Mouse (Mus musculus) liver, adult 2 months (tissue): ENCODE results near the gene Pih1d1. TPM values are rescaled to one million over a fixed set of nuclear protein-coding genes. Genes with fewer than 3 reads are reported as not detected.

Experiments
- DNase-seq: peaks from one replicate; pipeline ENCODE4 v3.0.0-alpha.2; 2011; ENCODE audit warnings: low read depth, low spot score; ENCODE audit errors: extremely low read depth
- H3K27ac ChIP-seq: fragments of 200-500 bp; replicated peaks from 2 replicates; pipeline ENCODE4 v1.5.1; 2012; ENCODE audit warnings: low read depth, mild to moderate bottlenecking, control low read depth, inconsistent platforms, low read length; ENCODE audit not compliant: insufficient read depth
- H3K27me3 ChIP-seq: fragments of 200-500 bp; 2 replicates; pipeline ENCODE4 v1.6.1; 2012; ENCODE audit warnings: mild to moderate bottlenecking, moderate library complexity, low read length, inconsistent platforms; ENCODE audit not compliant: control insufficient read depth, insufficient read depth
- H3K36me3 ChIP-seq: fragments of 200-500 bp; 2 replicates; pipeline ENCODE4 v1.6.1; 2012; ENCODE audit warnings: low read length, inconsistent platforms; ENCODE audit not compliant: control insufficient read depth, insufficient read depth
- H3K4me1 ChIP-seq: fragments of 200-500 bp; 2 replicates; pipeline ENCODE4 v1.6.1; 2011; ENCODE audit warnings: low read length; ENCODE audit not compliant: control insufficient read depth, insufficient read depth
- H3K4me3 ChIP-seq: fragments of 200-500 bp; 2 replicates; pipeline ENCODE4 v1.5.1; 2011; ENCODE audit warnings: low read depth, mild to moderate bottlenecking, control low read depth, low read length, moderate library complexity; ENCODE audit not compliant: insufficient read depth
- H3K79me2 ChIP-seq: fragments of 200-500 bp; 2 replicates; pipeline ENCODE4 v1.6.1; 2012; ENCODE audit warnings: inconsistent platforms, mild to moderate bottlenecking, low read length, moderate library complexity; ENCODE audit not compliant: control insufficient read depth, insufficient read depth
- H3K9ac ChIP-seq: fragments of 200-500 bp; 2 replicates; pipeline ENCODE4 v1.6.1; 2012; ENCODE audit warnings: low read depth, mild to moderate bottlenecking, control low read depth, inconsistent platforms, low read length
- CTCF ChIP-seq: fragments of 200-500 bp; IDR thresholded peaks from 2 replicates; pipeline ENCODE4 v1.5.1; 2011; ENCODE audit warnings: low read depth, low read length, control low read depth
- POLR2A ChIP-seq: fragments of 200-500 bp; IDR thresholded peaks from 2 replicates; pipeline ENCODE4 v1.6.1; 2011; ENCODE audit warnings: low read length, control low read depth; ENCODE audit not compliant: insufficient read depth; ENCODE audit errors: extremely low read depth
- WGBS: fragments of 180-500 bp; shearing (Covaris S2); methylation state at CpG from one replicate; pipeline ENCODE4 v1.1.7; 2018; 5-methylcytosine and 5-hydroxymethylcytosine counted together
- polyA plus RNA-seq: library from polyadenylated mRNA; depleted of rRNA; stranded (reverse); fragments of >200 nt; gene quantifications from 2 replicates; pipeline ENCODE4 v1.2.3, GENCODE M21; 2012; rRNA removed
- total RNA-seq: library from RNA; depleted of rRNA; stranded (reverse); fragments of >200 nt; gene quantifications from 2 replicates; pipeline ENCODE4 v1.2.3, GENCODE M21; 2014; rRNA removed

Pih1d1 gene
- total and polyA plus RNA-seq, 2 experiments: 48.0 to 62.1 TPM

GRCm38 (mm10) chr7:45208260-45208659 is 54.2 kb downstream of the Pih1d1 start:
- Histone ChIP-seq H3K79me2 (no peaks in the 10 kb centered on the region), H3K4me1 (no peaks in the 10 kb centered on the region), H3K36me3 (no peaks in the 10 kb centered on the region), H3K27ac (no peak overlapping the region), H3K27me3 (peaks cover 3% of the 10 kb centered on the region; the same call in 1 of the 2 replicates), H3K9ac (no peak overlapping the region), H3K4me3 (no peak overlapping the region)
- 86% methylated on average over 6 of the region's 6 CpGs for WGBS
- TF ChIP-seq POLR2A (no peak), CTCF (no peak)
- no peak for DNase-seq

Other genes starting within 250 kb of the Pih1d1 start
Only the 30 nearest of the 32 such genes appear.
- gene Tsks, start 211.1 kb upstream of the Pih1d1 start, total RNA-seq: not detected in 2 replicates
- 0.20 and 0.51 TPM in 2 replicates for gene Tsks, start 211.1 kb upstream of the Pih1d1 start, polyA plus RNA-seq
- gene Cpt1c, start 179.5 kb upstream of the Pih1d1 start, total RNA-seq: 0.09 and 0.34 TPM in 2 replicates
- 0.71 and 0.91 TPM in 2 replicates for gene Cpt1c, start 179.5 kb upstream of the Pih1d1 start, polyA plus RNA-seq
- 15.9 and 23.0 TPM in 2 replicates for gene Prmt1, start 167.7 kb upstream of the Pih1d1 start, total RNA-seq
- 26.0 and 36.1 TPM in 2 replicates for gene Prmt1, start 167.7 kb upstream of the Pih1d1 start, polyA plus RNA-seq
- 58.5 and 59.0 TPM in 2 replicates for gene Irf3, start 156.7 kb upstream of the Pih1d1 start, total RNA-seq
- gene Irf3, start 156.7 kb upstream of the Pih1d1 start, polyA plus RNA-seq: 82.0 and 101 TPM in 2 replicates
- gene Bcl2l12, start 155.6 kb upstream of the Pih1d1 start, total RNA-seq: 4.2 and 5.6 TPM in 2 replicates
- gene Bcl2l12, start 155.6 kb upstream of the Pih1d1 start, polyA plus RNA-seq: 13.3 and 14.5 TPM in 2 replicates
- gene Scaf1, start 137.9 kb upstream of the Pih1d1 start, total RNA-seq: 4.4 and 9.7 TPM in 2 replicates
- gene Scaf1, start 137.9 kb upstream of the Pih1d1 start, polyA plus RNA-seq: 25.7 and 31.8 TPM in 2 replicates
- gene Rras, start 136.3 kb upstream of the Pih1d1 start, total RNA-seq: 8.9 and 13.9 TPM in 2 replicates
- 53.4 and 54.9 TPM in 2 replicates for gene Rras, start 136.3 kb upstream of the Pih1d1 start, polyA plus RNA-seq
- 1.2 and 1.7 TPM in 2 replicates for gene Prr12, start 101.4 kb upstream of the Pih1d1 start, total RNA-seq
- gene Prr12, start 101.4 kb upstream of the Pih1d1 start, polyA plus RNA-seq: 2.7 and 3.7 TPM in 2 replicates
- 20.1 and 22.8 TPM in 2 replicates for gene Nosip, start 91.9 kb upstream of the Pih1d1 start, total RNA-seq
- gene Nosip, start 91.9 kb upstream of the Pih1d1 start, polyA plus RNA-seq: 31.4 and 35.8 TPM in 2 replicates
- gene Prrg2, start 91.6 kb upstream of the Pih1d1 start, total RNA-seq: 26.1 and 32.8 TPM in 2 replicates
- gene Prrg2, start 91.6 kb upstream of the Pih1d1 start, polyA plus RNA-seq: 74.1 and 83.8 TPM in 2 replicates
- gene Rcn3, start 62.1 kb upstream of the Pih1d1 start, total RNA-seq: 6.7 and 8.8 TPM in 2 replicates
- 14.9 and 16.3 TPM in 2 replicates for gene Rcn3, start 62.1 kb upstream of the Pih1d1 start, polyA plus RNA-seq
- gene Fcgrt, start 50.5 kb upstream of the Pih1d1 start, total RNA-seq: 163 and 188 TPM in 2 replicates
- gene Fcgrt, start 50.5 kb upstream of the Pih1d1 start, polyA plus RNA-seq: 170 and 193 TPM in 2 replicates
- 355 and 400 TPM in 2 replicates for gene Rps11, start 29.9 kb upstream of the Pih1d1 start, total RNA-seq
- 95.1 and 111 TPM in 2 replicates for gene Rps11, start 29.9 kb upstream of the Pih1d1 start, polyA plus RNA-seq
- gene Rpl13a, start 25.5 kb upstream of the Pih1d1 start, total RNA-seq: 1,440 and 1,681 TPM in 2 replicates
- gene Rpl13a, start 25.5 kb upstream of the Pih1d1 start, polyA plus RNA-seq: 488 and 544 TPM in 2 replicates
- gene Gm45713, start 18.1 kb upstream of the Pih1d1 start, total RNA-seq: 0.13 TPM in 1 of 2 replicates, not detected in the other
- 0.98 TPM in 1 of 2 replicates, not detected in the other for gene Gm45713, start 18.1 kb upstream of the Pih1d1 start, polyA plus RNA-seq
- 3.2 and 5.4 TPM in 2 replicates for gene Flt3l, start 17.9 kb upstream of the Pih1d1 start, total RNA-seq
- 20.8 and 30.8 TPM in 2 replicates for gene Flt3l, start 17.9 kb upstream of the Pih1d1 start, polyA plus RNA-seq
- gene Aldh16a1, start 281 bp downstream of the Pih1d1 start, total RNA-seq: 33.3 and 47.6 TPM in 2 replicates
- gene Aldh16a1, start 281 bp downstream of the Pih1d1 start, polyA plus RNA-seq: 116 and 162 TPM in 2 replicates
- gene Slc17a7, start 9.6 kb downstream of the Pih1d1 start, total RNA-seq: 0.07 TPM in 1 of 2 replicates, not detected in the other
- not detected in 2 replicates for gene Slc17a7, start 9.6 kb downstream of the Pih1d1 start, polyA plus RNA-seq
- gene Gfy, start 25.3 kb downstream of the Pih1d1 start, total RNA-seq: not detected in 2 replicates
- gene Gfy, start 25.3 kb downstream of the Pih1d1 start, polyA plus RNA-seq: not detected in 2 replicates
- not detected in 2 replicates for gene Pth2, start 26.7 kb downstream of the Pih1d1 start, total RNA-seq
- not detected in 2 replicates for gene Pth2, start 26.7 kb downstream of the Pih1d1 start, polyA plus RNA-seq
- gene Ccdc155, start 50.6 kb downstream of the Pih1d1 start, total RNA-seq: not detected in 2 replicates
- not detected in 2 replicates for gene Ccdc155, start 50.6 kb downstream of the Pih1d1 start, polyA plus RNA-seq
- not detected in 2 replicates for gene Dkkl1, start 57.8 kb downstream of the Pih1d1 start, total RNA-seq
- 0.21 TPM in 1 of 2 replicates, not detected in the other for gene Dkkl1, start 57.8 kb downstream of the Pih1d1 start, polyA plus RNA-seq
- gene Tead2, start 61.5 kb downstream of the Pih1d1 start, total RNA-seq: 1.2 and 1.5 TPM in 2 replicates
- 0.97 and 2.9 TPM in 2 replicates for gene Tead2, start 61.5 kb downstream of the Pih1d1 start, polyA plus RNA-seq
- gene Cd37, start 84.8 kb downstream of the Pih1d1 start, total RNA-seq: 1.4 and 1.5 TPM in 2 replicates
- 4.5 and 11.5 TPM in 2 replicates for gene Cd37, start 84.8 kb downstream of the Pih1d1 start, polyA plus RNA-seq
- gene Slc6a16, start 86.8 kb downstream of the Pih1d1 start, total RNA-seq: 0.20 and 0.37 TPM in 2 replicates
- 0.86 and 1.9 TPM in 2 replicates for gene Slc6a16, start 86.8 kb downstream of the Pih1d1 start, polyA plus RNA-seq
- not detected in 2 replicates for gene Slc6a21, start 123.2 kb downstream of the Pih1d1 start, total RNA-seq
- 0.12 and 0.18 TPM in 2 replicates for gene Slc6a21, start 123.2 kb downstream of the Pih1d1 start, polyA plus RNA-seq
- 1.2 TPM in 2 replicates for gene Trpm4, start 179.5 kb downstream of the Pih1d1 start, total RNA-seq
- gene Trpm4, start 179.5 kb downstream of the Pih1d1 start, polyA plus RNA-seq: 1.2 and 1.5 TPM in 2 replicates
- gene Hrc, start 181.0 kb downstream of the Pih1d1 start, total RNA-seq: 0.28 TPM in 1 of 2 replicates, not detected in the other
- gene Hrc, start 181.0 kb downstream of the Pih1d1 start, polyA plus RNA-seq: not detected in 2 replicates
- 0.07 TPM in 1 of 2 replicates, not detected in the other for gene Ppfia3, start 212.7 kb downstream of the Pih1d1 start, total RNA-seq
- gene Ppfia3, start 212.7 kb downstream of the Pih1d1 start, polyA plus RNA-seq: 0.14 TPM in 1 of 2 replicates, not detected in the other
- gene Lin7b, start 216.3 kb downstream of the Pih1d1 start, total RNA-seq: not detected in 2 replicates
- not detected in 2 replicates for gene Lin7b, start 216.3 kb downstream of the Pih1d1 start, polyA plus RNA-seq